Mouse (Mus musculus) spleen, postnatal 10 days (tissue): ENCODE measurements around the gene C530008M17Rik.

Source experiments
- DNase-seq, 2 experiments: peaks; one replicate each; pipeline ENCODE4 v3.0.0; 2021 to 2022; ENCODE audit warnings: low spot score in 2 of 2

Gene C530008M17Rik

DNA sequence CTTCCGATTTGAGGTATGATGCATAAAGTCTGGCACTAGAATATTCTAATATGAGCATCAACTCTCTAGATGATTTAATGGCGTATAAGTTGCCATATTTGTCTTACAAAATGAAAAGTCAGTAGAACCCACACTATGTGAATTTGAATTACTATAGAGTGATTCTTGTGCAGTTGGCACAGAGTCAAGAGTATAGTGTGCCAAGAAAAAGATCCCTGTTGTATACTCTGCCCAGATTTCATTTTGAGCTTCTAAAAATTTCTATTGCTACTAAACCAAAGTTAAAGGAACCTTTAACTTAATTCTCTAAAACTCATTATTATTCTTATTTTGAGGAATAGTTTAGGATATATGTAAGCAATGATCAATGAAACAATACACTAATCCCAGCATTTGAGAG is at the start of gene C530008M17Rik:
C530008M17Rik (plus strand) TSS at position 301 of the 400 bp plus-strand sequence.
- DNase-seq, result no peak

DNA sequence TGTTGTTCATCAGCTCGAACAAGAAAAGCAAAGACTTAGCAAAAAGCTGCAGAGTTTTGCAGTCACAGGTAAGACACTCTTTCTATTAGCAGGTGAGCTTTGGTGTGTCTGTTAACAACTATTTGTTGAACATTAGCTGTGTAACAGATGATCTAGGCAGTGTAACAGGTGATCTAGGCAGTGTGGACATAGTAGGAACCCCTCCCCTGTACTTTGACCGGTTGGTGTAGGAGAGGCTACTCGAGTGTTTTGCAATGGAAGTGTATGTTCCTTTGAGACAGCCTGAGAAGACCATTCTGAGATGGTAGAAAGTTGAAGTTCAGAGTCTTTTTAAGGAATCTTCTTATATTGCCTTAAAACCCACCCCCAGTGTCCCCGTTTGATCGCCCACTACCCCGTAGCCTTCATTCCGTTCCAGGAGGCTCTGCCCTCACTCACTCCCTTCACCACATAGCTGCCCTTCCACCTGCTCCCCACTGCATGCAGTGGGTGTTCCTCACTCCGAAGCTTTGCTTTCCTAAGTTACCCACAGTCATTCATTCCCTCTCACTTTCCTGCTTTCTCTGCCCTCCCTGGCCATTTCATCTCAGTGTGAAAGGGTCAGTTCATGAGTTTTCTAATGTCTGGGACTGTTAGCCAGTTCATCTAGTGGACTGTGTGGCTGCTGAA is 46.5 kb upstream of the C530008M17Rik start:
- DNase-seq, result no peak

DNA sequence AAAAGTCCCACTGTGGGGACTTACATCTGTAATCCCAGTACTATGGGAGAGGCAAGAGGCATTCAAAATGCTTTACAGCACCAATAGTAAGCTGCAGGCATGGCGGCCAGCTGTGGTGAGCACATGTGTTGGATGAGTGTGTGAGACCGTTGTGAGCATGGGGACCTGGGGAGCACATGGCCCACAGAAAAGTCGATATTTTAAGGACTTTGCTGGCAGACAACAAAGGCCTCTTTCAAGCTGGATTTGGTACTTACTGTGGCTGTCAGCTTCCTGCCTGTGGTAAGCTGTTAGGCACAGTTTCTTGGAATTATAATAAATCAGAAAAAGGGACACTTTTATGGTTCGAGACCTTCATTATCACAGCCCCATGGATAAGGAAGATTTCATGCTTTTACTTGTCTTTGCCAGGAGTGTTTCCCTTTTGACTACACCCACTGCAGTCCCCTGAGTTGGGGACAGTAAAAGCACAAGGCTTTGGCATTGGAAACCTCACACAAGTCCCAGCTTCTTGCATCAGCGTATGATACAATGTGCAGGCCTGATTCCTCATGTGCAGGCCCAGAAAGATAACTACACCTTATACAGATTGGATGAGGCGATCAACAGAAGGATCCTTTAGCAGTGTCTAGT is 43.3 kb upstream of the C530008M17Rik start:
- no peak for DNase-seq

DNA sequence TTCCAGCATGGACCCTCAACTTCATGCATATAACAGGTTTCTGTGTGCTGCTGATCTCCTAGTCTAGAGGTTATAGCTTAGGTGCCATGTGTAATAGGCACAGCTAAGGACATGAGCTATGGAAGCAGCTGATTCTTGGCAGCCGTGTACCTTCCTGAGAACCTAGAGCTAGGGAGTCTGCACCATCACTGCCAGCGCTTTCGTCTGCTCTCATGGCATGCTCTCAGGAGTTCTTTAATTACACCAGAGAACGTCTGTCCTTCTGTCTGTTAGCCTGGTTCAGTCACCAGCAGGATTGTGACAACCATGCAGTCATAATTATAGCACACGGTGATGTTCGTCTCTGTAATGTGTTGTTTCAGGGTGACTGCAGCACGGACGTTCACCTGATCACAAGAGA is 41.0 kb upstream of the C530008M17Rik start:
- DNase-seq, result no peak

DNA sequence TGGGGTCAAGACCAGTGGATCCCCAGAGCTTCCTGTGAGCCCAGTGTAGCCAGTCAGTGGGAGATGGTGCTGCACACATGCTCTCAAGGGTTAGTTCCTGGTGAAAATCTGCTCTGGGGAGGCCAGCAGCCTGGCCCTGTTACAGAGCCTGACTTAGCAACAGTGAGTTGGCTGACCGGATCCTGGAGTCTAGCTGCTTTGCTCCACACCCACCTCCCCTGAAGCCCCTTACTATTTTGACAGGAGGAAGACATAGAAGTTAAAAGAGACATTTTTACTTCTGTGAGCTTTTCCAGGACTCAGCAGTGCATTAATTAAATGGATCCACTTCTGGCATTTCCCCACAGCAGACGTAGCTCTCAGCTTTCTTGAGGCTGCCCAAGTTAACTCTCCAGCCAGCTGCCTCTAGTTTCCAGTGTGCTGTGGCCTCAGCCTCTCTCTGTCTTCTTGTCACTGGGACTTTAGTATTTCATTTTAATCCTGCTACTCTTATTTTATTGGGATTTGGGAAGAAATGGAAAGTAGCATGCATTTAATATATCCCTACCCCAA is 40.0 kb upstream of the C530008M17Rik start:
- DNase-seq, result no peak

DNA sequence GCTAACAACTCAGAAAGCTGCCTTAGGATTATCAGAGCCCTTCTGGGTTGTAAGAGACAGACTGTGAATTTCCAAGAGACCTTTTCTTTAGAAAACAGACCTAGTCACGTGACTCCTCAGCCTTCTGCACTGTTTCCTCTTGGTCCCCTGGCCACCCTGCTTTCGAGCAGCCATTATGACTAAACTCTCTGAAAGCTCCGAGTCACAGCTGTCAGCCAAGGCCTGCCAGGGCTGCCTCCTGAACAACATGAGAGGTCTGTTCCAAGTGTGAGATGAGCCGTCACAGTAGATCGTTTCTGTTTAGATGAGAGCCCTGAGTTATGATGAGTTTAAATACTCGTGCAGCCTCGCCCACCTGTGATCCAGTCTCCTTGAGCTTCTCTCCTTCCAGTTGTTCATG is 37.6 kb upstream of the C530008M17Rik start:
- no peak for DNase-seq

DNA sequence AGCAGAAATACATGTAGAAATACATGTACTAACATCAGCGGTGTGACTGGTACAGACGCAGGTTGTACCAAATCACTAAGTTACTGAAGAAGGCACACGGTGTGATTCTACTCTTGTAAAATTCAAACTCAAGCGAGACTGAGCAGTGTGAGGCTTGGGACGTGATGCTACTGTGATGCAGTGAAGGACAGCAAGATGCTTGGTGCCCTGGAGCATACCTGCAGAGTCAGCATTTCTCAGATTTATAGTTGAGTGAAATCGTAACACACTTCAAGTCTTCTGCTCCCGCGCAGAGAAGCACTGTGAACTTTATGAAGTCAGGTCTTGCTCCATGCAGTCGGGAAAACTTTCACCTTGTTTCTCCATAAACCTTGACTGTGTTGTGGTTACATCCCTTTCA is 32.6 kb upstream of the C530008M17Rik start:
- DNase-seq, result no peak

DNA sequence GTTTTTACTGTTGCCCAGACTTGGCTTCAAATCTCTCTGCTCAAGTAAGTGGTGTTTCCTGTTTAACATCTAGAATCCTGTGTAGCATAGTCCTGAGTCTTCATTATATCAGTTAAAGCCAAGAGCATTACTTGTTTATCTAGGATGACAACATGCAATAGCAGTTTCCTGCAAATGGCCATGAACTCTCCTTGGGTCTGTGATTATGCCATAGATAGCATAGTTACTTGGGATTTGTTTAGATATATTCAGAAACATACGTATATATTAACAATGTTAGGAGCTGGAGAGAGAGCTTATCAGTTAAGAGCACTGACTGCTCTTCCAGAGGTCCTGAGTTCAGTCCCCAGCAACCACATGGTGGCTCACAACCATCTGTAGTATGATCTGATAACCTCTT is 28.5 kb upstream of the C530008M17Rik start:
- DNase-seq, result no peak

DNA sequence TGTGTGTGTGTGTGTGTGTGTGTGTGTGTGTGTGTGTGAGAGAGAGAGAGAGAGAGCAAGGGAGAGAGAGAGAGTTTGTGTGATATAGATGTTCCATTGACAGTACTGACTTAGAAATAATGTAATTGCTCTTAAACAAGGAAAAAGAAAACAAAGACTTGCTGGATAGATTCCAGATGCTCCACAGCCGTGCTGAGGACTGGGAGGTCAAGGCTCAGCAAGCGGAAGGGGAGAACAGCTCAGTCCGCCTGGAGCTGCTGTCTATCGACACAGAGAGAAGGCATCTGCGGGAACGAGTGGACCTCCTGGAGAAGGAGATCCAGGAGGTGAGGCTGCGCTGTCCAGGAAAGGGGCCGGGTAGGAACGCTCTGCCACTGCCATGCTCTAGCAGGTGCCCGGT is 22.3 kb upstream of the C530008M17Rik start:
- DNase-seq, result no peak

DNA sequence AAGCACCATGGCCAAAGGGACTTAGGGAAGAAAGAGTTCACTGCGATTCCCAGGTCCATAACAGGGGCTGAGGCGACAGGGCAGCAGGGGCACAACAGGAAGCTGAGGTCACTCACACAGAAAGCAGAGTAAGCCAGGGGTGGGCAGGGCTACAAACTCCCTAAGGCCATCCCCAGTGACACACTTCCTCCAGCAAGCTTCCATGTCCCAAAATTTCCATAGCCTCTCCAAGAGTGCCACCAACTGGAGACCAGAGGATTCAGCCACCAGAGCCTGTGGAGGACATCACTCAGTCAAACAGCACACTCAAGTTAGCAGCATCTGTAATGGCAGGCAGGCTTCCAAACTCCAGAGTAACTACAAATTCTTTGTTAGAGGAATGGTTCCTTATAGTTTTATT is 20.7 kb upstream of the C530008M17Rik start:
- no peak for DNase-seq

DNA sequence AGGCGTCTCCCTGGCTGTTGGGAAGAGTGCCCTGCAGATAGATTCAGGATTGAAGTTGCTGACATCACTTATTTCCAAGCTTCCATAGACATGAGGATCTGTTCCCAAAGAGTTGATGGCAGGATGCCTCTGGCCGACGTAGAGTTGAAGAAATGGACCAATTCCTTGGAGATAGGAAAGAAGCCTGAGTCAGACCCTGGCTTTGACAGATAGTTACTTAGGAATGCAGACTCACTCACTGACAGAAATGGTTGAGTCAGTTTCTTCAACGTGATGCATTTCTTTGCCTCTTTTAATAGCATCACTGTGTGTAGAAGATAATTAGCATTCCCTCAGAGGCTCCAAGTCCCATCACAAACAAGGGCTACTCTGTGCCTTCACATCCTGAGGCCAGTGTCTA is 14.2 kb upstream of the C530008M17Rik start:
- no peak for DNase-seq

DNA sequence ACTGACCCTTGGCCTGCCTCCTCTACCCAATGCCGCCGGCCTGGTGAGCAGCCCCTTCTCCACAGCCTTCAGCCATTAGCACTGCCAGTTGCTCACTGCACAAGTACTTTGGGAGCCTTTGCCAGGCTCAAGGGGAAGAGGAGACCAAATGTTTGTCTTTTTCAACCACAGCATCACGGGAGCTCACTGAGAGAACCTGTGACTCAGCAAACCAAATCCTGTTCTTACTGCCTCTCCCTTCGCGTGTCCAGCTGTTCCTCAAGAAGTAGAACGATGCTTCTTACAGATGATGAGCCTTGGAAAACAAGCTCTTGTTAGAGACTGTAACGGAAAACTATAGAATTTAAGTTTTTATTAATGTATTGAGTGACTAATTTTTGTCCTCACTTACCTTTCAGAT is 12.1 kb upstream of the C530008M17Rik start:
- DNase-seq, result no peak

DNA sequence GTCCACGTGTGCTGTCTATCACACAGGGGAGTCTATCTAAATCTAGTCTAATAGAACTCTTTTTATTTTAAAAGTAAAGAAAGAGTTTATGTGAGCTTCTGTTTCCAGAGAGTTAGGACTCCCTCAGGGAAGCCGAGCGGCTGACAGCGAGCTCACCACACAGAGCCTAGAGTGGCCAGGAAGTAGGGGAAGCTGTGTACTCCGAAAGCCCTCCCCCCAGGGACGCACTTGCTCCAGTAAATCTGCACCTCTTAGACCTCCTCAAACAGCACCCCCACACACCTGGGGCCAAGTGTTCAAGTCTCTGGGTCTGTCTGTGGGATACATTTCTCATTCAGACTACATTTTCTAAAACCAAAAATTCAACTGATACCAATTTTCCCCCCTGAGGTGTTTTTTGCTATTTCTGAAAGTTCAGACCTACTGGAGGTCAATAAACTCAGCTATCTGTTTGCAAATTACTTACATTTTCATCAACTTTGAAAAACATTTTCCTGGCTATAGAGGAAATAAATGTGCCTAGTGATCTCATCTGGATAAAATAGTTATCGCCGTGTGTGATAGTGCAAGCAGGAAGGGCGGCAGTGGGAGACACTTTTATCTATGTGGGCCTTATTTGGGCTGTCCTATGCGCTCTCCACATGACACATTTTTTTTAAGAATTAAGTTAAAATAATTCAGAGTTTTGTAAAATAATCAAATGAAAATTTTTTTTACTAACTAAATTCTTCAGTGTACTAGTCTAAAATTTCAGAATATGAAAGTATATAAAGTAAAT is 11.0 kb upstream of the C530008M17Rik start:
- no peak for DNase-seq

DNA sequence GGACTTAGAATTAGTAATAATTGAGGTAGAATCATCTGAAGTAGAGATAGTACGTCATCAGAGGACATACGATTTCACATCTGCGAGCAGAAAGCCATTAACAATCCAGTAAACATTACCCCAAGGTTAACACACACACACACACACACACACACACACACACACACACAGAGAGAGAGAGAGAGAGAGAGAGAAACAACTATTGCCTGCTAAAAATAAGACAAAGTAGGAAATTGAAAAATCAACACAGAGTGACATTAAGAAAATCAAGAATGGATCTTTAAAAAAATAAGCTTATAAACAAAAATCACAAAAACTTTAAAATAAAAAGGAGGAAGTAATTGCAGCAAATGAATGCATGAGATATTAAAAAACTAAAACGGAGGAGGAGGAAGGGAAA is 6.4 kb upstream of the C530008M17Rik start:
- DNase-seq, result no peak

DNA sequence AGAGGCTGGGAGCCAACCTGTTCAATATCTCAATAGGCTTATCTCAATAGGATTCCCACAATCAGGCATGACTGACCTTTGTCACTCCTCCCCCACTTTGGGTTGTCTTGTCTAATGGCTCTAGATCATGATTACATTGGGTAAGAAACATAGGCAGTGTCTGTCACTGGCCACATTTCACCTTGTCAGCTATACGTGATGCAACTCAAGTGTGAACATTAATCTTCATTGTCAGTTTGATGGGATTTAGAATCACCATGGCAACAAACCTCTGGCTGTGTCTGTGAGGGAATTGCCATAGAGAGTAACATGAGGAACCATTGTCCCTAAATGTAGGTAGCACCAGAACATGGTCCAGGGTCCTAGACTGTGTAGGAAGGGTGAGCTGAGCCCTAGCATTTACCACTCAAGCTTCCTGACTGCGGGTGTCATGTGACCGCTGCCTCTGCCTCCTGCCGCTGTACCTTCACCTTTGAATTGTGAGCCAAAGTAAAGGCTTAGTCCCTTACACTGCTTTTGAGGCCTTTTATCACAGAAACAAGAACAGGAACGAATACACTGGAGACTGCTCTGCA is 5.1 kb upstream of the C530008M17Rik start:
- DNase-seq, result no peak

DNA sequence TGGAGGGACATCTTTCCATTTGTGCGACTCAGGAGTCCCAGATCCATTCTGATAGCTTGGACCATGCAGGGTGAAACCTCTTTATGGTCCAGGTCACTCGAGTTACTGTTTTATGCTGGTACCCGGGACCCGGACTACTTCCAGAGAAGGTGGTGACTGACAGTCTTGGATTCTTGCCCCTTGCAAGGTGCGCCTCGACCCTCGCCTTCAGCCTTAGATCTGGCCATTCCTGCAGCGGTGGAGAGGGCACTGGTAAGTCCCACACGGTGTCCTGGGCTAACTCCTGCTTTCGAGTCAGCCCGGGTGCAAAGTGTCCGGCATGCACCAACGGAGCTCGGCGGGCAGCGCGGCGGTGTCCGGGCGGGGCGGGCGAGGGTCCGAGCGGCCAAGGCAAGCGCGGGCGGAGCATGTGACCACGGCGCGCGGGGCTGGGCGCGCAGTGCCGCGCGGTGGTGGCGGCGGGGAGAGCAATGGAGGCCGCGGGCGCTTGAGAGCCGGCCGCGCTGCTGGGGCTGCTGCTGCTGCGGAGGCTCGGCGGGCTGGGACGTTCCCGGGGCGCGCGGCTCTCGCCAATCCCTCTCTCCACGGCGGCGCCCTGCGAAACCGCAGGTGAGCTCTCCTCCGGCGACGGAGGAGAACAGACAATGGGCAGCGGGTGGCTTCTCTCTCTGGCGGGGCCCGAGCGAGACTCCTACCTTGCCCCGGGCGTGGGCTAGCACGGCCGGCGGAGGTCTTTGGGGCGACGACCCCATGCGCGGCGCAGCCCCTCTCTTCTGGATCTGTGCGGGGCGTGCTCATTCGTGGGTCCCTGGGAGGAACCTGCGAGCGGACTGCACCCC is 1.2 kb downstream of the C530008M17Rik start:
- DNase-seq, result peak; percentile 67 to 74

DNA sequence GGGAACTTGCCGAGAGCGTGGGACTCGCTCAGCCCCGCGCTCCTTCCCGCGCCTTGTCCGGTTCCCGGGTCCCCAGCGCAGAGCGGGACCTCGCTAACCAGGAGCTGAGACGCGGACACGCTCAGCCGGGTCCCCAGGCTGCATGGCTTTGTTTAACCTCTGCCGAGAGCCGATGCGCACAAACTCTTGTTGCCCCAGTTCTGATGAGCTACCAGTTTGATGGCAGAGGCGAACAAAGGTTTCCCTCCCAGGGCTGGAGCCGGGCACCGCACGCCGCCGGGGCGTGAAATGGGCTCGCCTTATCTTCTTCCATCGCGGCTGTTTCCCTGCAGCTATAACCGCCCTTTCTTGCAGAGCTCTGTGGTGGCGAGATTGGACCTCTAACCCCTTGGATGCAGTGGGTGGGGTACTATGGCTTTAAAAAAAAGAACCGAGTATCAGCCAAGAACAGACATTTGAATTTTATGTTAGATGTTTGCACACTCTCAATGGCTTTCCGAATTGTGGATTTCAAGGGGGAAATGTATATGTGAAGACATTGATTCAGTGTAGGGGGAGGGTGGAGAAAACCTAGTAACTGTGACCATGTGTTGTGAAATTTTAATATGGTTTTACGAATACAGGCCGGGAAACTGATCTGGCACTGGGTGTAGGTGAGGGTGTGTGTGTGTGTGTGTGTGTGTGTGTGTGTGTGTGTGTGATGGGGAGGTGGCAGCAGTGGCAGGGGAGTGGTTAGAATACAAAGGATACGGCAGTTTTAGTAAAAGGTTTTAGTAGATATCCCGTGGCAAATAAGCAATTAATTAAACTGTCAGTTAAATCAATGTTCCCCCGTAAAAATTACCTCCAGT is 2.0 kb downstream of the C530008M17Rik start:
- DNase-seq, result peak; percentile 77

DNA sequence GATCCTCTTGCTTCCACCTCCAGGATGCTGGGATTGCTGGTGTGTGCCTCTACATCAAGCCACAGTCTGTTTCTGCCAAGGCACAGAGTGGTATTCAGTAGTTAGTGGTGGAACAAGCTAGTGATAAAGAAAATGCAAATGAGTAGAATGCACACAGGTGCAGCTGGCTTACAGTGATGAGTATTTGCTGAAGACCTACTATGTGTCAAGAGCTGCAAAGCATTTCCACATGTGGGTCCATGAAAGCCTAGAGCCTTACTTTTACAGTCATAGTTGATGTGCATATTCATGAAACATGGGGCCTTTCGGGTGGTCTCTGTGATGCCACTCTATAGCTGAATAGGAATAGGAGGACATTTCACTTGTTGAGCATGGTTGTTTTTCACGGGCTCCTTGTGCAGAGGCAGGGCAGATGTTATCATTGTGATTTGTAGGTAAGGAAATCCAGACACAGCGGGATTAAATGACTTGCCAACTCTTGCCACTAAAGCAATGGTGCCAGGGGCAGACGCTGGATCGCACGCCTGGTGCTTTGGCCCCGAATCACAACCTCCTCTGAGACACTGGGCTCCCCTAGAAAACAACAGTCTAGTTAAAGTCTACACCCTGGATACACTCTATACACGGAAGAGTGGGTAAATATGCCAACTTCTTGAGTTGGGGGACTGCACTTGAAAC is 3.8 kb downstream of the C530008M17Rik start:
- DNase-seq, result no peak

DNA sequence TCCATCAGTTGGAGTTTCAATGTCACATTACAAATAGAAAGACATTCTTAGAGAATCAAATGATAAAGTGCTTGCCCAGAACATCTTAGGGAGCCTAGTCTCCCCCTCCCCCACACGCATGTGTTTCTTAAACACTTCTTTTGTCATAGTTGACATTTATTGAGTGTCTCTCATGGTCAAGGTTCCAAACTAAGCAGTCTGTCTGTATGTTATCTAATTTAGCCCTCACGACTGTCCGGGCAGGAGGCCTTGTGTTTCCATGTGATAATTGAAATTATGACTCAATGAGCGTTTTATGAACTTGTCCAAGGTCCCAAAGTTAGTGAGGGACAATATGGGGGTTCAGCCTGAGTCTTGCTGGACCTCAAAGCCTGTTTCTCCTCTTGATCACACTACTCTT is 5.0 kb downstream of the C530008M17Rik start:
- DNase-seq, result no peak

DNA sequence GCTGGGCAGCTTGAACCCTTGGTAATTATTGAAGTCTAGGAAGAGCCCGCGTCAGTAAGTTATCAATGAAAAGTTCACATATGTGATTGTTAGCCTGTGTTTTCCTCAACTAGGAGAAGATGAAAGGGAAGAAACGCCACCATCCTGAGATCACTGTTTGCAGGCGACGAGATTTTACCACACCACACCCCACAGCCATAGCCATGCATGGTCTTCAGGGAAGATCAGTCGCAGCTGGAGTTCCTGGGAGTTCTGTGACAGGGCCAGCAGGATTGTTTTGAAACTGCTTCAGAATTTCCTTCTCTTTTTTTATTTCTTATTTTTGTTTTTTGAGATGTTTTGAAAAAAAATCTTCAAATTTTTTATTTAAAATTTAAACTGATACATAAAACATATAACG is 8.6 kb downstream of the C530008M17Rik start:
- DNase-seq, result no peak
